Mouse (Mus musculus) midbrain, embryonic 10.5 days (tissue): ENCODE results near the gene Selenbp1. TPM values are rescaled to one million over a fixed set of nuclear protein-coding genes. Genes with fewer than 3 reads are reported as not detected.
A peak's percentile ranks its signal among the peaks of the same experiment; 100 is the strongest.
"Not testable (repeated sequence)": the region's sequence is repeated elsewhere in the genome, so short reads cannot be mapped to it uniquely, and the experiment has no call there.

ENCODE experiments used
- DNase-seq: peaks from one replicate; pipeline ENCODE4 v3.0.0-alpha.2; 2017; ENCODE audit warnings: low spot score
- H3K27ac ChIP-seq: fragments of 300-500 bp; sonication (generic); replicated peaks from 2 replicates; pipeline ENCODE4 v1.5.1; 2016; ENCODE audit warnings: mild to moderate bottlenecking
- H3K27me3 ChIP-seq: fragments of 300-500 bp; sonication (generic); 2 replicates; pipeline ENCODE4 v1.6.1; 2016; ENCODE audit warnings: low read depth, mild to moderate bottlenecking; ENCODE audit not compliant: poor library complexity, severe bottlenecking
- H3K36me3 ChIP-seq: fragments of 300-500 bp; sonication (generic); 2 replicates; pipeline ENCODE4 v1.6.1; 2016; ENCODE audit warnings: mild to moderate bottlenecking, moderate library complexity
- H3K4me1 ChIP-seq: fragments of 300-500 bp; sonication (generic); 2 replicates; pipeline ENCODE4 v1.6.1; 2016
- H3K4me3 ChIP-seq: fragments of 300-500 bp; sonication (generic); 2 replicates; pipeline ENCODE4 v1.5.1; 2016; ENCODE audit warnings: mild to moderate bottlenecking, moderate library complexity
- H3K9me3 ChIP-seq: fragments of 300-500 bp; sonication (generic); replicated peaks from 2 replicates; pipeline ENCODE4 v1.6.1; 2016; ENCODE audit warnings: mild to moderate bottlenecking
- WGBS: fragments of 180-500 bp; shearing (Covaris S2); methylation state at CpG from one replicate; pipeline ENCODE4 v1.1.7; 2016; 5-methylcytosine and 5-hydroxymethylcytosine counted together
- polyA plus RNA-seq: library from polyadenylated mRNA; unstranded; fragments of >200 nt; fragmentation: Nextera tagmentation; extraction: Ambion mirVana; gene quantifications from 2 replicates; pipeline ENCODE4 v1.2.1, GENCODE M21; 2016

The Selenbp1 gene
- polyA plus RNA-seq, 1 experiment from 2014 or later = 4.2 TPM

DNA sequence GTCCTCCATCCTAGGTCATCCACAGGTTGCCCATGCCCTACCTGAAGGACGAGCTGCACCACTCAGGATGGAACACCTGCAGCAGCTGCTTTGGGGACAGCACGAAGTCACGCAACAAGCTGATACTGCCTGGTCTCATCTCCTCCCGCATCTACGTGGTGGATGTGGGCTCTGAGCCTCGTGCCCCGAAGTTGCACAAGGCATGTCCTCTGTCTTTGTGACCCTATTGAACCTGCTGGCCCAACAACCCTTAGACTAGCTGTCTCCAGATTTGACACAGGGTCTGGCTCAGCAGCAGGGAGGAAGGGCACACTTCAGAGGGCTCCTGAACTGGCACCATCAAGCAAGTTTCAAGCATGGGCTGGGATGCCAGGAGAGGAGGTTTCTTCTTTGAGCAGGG, 4.3 kb downstream of the Selenbp1 start:
- DNase-seq, H3K27ac ChIP-seq, H3K9me3 ChIP-seq, H3K27me3 ChIP-seq, H3K4me3 ChIP-seq, H3K36me3 ChIP-seq: not testable (repeated sequence)
- peaks cover 12% of the 10 kb centered on the region for H3K4me1 ChIP-seq
- WGBS = 88% methylated on average over 7 of the region's 7 CpGs

DNA sequence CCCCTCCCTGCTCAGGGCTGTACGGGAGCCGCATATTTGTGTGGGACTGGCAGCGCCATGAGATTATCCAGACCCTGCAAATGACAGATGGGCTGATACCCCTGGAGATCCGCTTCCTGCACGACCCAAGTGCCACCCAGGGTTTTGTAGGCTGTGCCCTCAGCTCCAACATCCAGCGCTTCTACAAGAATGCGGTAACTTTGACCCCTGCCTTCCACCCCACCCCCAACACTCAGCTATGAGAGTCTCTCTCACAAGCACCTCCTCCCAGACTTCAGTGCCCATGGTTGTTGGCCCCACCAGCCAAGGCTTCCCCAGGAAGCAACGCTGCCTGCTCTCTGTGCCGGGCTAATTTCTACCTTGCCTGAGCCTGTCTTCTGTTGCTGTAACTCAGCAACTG, 7.2 kb downstream of the Selenbp1 start:
- 82% methylated on average over 9 of the region's 9 CpGs for WGBS
- H3K4me3 ChIP-seq, H3K9me3 ChIP-seq, DNase-seq, H3K36me3 ChIP-seq, H3K27me3 ChIP-seq, H3K27ac ChIP-seq, H3K4me1 ChIP-seq: not testable (repeated sequence)

DNA sequence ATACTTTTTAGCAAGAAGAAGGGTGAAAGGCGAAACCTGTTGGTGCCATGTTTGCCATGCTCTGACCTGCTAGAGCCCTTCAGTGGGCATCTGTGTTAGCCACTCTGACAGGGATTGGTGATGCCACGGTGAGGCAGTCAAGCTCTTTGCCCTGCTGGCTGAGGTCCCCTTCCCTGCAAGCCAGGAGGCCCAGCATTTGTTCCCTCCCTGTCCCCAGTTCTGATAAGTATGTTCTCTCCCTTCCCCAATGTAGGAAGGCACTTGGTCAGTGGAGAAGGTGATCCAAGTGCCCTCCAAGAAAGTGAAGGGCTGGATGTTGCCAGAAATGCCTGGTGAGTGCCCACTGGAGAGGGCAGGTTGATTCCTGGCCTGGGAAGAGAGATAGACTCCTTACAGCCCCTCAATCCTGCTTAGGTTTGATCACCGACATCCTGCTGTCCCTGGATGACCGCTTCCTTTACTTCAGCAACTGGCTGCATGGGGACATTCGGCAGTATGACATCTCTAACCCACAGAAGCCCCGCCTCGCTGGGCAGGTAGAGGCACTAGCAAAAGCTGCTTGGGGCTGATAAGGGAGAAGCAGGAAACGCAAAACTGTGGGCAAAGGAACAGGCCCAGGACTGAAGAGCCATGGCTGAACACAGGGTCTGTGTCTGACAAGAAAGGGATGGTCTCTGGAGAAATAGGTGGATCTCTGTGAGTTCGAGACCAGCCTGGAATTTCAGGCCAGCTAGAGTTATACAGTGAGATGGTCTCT, 9.5 kb downstream of the Selenbp1 start:
- WGBS = 81% methylated on average over 9 of the region's 9 CpGs
- DNase-seq, H3K4me1 ChIP-seq, H3K27me3 ChIP-seq, H3K36me3 ChIP-seq, H3K27ac ChIP-seq, H3K4me3 ChIP-seq, H3K9me3 ChIP-seq: not testable (repeated sequence)

DNA sequence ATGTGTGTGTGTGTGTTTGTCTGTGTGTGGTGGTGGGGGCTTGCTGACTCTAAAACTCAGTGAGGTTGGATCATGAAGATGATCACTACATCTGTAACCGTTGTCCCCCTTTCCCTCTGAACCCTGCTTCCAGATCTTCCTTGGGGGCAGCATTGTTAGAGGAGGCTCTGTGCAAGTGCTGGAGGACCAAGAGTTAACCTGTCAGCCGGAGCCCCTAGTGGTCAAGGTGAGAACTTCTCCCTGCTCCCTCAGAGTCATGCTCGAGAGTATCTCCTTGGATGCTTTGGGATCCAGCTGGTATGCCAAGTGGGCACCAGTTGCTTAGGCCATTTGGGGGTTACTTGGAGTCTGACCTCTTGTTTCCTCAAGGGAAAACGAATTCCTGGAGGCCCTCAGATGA, 10.8 kb downstream of the Selenbp1 start:
- not testable (repeated sequence) for H3K9me3 ChIP-seq, DNase-seq, H3K36me3 ChIP-seq, H3K4me1 ChIP-seq, H3K27ac ChIP-seq, H3K27me3 ChIP-seq, H3K4me3 ChIP-seq
- 23% methylated on average over 4 of the region's 4 CpGs for WGBS

DNA sequence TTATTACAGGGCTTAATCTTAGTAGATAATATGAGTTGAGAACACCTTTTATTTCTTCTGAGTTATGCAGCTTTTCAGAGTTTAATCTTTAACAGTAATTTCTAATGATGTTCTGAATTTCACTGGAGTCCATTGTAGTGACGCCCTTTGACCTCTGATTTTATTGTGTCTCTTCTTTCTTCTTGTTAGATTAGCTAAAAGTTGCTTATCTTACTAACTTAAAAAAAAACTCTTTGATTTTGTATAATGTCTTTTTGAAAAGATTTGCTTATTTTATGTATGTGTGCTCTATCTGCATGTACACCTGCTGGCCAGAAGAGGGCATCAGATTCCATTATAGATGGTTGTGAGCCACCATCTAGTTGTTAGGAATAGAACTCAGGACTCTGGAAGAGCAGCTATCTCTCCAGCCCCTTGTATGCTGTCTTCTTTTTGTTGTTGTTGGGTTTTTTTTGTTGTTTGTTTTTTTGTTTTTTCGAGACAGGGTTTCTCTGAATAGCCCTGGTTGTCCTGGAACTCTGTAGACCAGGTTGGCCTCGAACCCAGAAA, 15.3 kb downstream of the Selenbp1 start:
- H3K4me1 ChIP-seq = peaks cover 6% of the 10 kb centered on the region
- no peak for DNase-seq
- 0 out of 2 replicates have a peak, but pooled peaks cover 7% of the 10 kb centered on the region for H3K27me3 ChIP-seq
- WGBS = 75% methylated on average over 3 of the region's 3 CpGs
- H3K9me3 ChIP-seq = no peaks in the 10 kb centered on the region
- no peaks in the 10 kb centered on the region for H3K36me3 ChIP-seq
- H3K4me3 ChIP-seq = no peak overlapping the region
- no peak overlapping the region for H3K27ac ChIP-seq

DNA sequence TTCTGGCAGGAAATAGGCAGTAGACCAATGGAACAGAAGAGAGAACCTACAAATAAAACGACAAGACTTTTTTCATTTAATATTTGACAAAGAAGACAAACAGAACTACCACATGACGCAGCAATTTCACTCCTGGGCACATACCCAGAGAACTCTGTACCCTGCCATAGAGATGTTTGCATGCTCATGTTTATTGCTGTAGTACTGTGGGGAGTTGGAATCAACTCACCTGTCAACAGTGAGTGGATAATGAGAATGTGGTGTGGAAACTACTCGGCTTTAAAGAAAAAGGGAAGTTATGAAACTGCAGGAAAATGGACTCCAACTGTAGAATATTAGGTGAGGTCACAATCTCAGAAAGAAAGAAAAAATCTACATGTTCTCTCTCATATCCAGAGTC, 16.8 kb downstream of the Selenbp1 start:
- Histone ChIP-seq H3K36me3 (no peaks in the 10 kb centered on the region), H3K27me3 (0 out of 2 replicates have a peak, but pooled peaks cover 7% of the 10 kb centered on the region), H3K4me1 (peaks cover 12% of the 10 kb centered on the region), H3K4me3 (no peak overlapping the region), H3K9me3 (no peaks in the 10 kb centered on the region), H3K27ac (no peak overlapping the region)
- DNase-seq = no peak
- WGBS = 90% methylated on average over 3 of the region's 3 CpGs

DNA sequence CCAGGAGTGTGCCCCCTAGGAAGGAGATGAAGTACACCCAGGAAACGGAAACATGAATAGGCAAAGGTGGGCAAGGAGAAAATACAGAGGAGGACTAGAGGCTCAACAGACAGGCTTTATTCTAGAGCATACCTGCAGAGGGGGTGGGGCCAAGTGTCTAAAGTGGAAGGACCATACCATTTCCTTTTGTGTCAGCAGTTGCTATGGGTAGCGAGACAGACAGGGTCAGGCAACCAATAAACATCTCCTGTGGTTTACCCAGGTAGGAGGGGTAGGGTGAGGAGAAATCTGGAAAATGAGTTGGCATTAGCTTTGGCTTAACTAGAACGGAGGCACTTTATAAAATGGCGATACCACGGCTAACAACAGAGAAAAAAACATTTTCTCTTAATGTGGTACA, 19.9 kb downstream of the Selenbp1 start:
- WGBS = 71% methylated on average over 5 of the region's 5 CpGs
- Histone ChIP-seq H3K27ac (no peak overlapping the region), H3K4me3 (peak overlapping the region; percentile 83), H3K27me3 (0 out of 2 replicates have a peak, but pooled peaks cover 7% of the 10 kb centered on the region), H3K4me1 (peaks cover 21% of the 10 kb centered on the region), H3K9me3 (no peaks in the 10 kb centered on the region), H3K36me3 (peaks cover 27% of the 10 kb centered on the region)
- DNase-seq = no peak

DNA sequence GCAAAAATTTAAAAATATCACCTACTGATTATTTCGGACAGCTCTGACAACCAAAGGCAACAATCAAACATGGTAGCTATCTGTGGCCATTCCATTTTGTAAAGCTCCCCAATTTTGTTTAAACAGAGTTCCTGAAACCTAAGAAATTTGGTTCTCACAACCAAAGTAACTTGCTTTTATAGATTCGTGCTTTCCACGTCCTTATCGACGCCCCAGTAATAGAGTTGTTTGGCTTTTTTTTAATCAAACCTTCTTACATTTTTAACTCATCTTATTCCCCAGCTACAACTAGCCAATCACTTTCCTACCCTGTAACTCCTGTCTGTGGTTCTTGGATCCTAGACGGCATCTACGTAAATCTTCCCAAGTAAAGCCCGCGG, 20.5 kb downstream of the Selenbp1 start:
- no peaks in the 10 kb centered on the region for H3K9me3 ChIP-seq
- 21% methylated on average over 9 of the region's 9 CpGs for WGBS
- H3K27ac ChIP-seq = peak overlapping the region; percentile 98
- H3K27me3 ChIP-seq = 0 out of 2 replicates have a peak, but pooled peaks cover 7% of the 10 kb centered on the region
- peaks cover 21% of the 10 kb centered on the region for H3K4me1 ChIP-seq
- H3K36me3 ChIP-seq = peaks cover 32% of the 10 kb centered on the region
- DNase-seq = no peak
- H3K4me3 ChIP-seq = peak overlapping the region; percentile 83

DNA sequence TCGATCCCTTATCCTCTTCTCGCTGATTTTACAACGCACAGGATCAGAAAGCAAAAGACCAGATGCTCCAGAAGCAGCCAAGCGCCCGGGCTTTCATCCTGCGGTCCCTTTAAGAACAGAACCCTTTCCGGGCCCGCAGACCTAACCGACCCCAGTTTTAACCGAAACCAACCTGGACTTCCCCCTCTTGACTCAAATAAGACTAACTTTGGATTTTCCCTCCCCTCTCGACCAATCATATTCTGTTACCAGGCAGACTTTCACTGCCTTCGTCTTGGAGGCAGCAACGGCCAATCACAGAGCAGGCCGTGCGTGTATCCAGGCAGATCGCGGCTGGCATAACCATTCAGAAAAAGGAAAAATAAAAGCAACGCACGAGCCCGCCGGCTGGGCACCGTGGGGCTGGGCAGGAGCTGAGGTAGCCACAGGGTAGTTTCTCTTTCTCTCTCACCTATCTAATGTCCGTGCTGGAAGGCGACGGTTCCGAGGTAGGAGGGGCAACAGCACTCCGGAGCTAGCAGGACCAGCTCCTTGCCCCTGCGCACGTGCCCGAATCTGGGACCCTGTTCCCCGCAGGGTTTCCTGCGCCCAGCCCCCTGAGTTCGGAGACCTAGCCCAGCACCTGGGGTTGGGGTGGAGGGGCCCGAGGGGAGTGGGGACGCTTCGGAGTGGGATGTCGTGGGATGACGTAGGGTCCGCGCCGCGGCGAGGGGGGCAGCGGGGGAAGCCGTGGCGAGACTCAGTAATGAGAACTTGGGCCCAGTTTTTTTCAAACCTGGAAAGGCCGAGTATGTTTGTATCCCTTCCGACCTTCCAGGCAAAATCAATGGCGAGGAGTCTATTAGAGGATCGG, 21.1 kb downstream of the Selenbp1 start, which contains the start of gene Rfx5:
Gene Rfx5, plus strand, starts transcription at position 312 of the 853 bp plus-strand sequence.
- H3K27ac ChIP-seq = peak within 1 kb of the TSS; percentile 98
- WGBS = under 1% methylated on average over 50 of the region's 50 CpGs
- peaks cover 21% of the 10 kb centered on the region for H3K4me1 ChIP-seq
- 0 out of 2 replicates have a peak, but pooled peaks cover 7% of the 10 kb centered on the region for H3K27me3 ChIP-seq
- no peaks in the 10 kb centered on the region for H3K9me3 ChIP-seq
- DNase-seq = peak; percentile 89
- H3K4me3 ChIP-seq = peak within 1 kb of the TSS; percentile 83
- H3K36me3 ChIP-seq = peaks cover 39% of the 10 kb centered on the region

DNA sequence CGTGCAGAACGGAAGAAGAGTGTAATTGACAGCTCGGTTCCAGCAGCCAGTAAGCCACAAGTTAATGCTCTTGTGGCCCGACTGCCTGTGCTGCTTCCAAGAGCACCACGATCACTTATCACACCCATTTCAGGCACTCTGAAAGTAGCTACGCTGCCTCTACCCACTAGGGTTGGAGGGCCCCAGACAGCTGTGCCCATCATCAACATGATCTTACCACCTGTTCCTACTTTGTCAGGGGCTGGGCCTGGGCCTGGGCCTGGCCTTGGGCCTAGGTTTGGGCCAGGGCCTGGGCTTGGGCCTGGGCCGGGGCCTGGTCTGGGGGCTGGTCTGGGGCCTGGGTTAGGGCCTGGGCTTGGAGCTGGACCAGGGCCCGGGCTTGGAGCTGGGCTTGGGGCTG, 25.4 kb downstream of the Selenbp1 start:
- Histone ChIP-seq H3K4me1 (peaks cover 17% of the 10 kb centered on the region), H3K4me3 (no peak overlapping the region), H3K36me3 (peaks cover 41% of the 10 kb centered on the region), H3K9me3 (no peaks in the 10 kb centered on the region), H3K27me3 (no peaks in the 10 kb centered on the region), H3K27ac (no peak overlapping the region)
- DNase-seq = no peak
- 94% methylated on average over 8 of the region's 8 CpGs for WGBS

DNA sequence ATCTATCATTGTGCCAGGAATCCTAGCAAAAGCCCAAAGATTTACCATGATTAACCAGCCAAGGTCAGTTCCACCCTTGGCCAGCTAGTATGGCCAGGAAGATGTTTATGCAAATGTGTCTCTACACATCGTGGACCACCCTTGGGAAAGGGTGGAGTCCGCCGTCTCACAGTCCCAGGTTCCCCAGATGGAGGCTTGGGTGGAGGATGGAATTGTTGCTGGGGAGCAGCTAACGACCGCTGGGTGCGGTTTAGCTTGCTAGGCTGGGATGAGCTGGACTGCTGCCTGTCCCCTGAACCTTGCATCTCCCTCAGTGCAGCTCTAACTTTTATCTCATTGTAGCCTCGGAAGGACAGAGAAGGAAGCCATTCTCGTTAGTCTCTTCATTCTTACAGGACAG, 27.0 kb downstream of the Selenbp1 start:
- 61% methylated on average over 8 of the region's 8 CpGs for WGBS
- peaks cover 41% of the 10 kb centered on the region for H3K36me3 ChIP-seq
- no peaks in the 10 kb centered on the region for H3K9me3 ChIP-seq
- H3K4me3 ChIP-seq = no peak overlapping the region
- H3K27ac ChIP-seq = no peak overlapping the region
- DNase-seq = no peak
- no peaks in the 10 kb centered on the region for H3K27me3 ChIP-seq
- peaks cover 9% of the 10 kb centered on the region for H3K4me1 ChIP-seq

DNA sequence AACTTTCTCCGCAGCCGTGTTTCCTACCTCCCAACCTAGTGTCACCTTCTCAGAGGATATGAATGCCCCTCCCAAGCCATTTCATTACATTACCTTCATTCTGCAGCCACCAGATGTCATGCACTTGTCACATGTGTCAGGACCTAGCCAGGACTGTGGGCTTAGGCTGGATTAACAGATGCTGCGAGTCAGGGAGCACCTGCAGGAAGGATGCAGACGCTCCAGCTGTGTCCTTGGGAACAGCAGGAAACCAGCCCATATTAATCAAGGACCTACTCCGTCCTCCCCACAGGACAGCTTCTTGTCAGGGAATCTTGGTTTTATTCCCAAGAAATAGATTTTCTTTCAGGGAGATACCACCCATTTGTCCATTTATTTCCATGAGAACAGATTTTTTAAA, 27.5 kb downstream of the Selenbp1 start:
- Histone ChIP-seq H3K4me3 (no peak overlapping the region), H3K9me3 (no peaks in the 10 kb centered on the region), H3K27ac (no peak overlapping the region), H3K27me3 (no peaks in the 10 kb centered on the region), H3K36me3 (peaks cover 39% of the 10 kb centered on the region), H3K4me1 (peaks cover 4% of the 10 kb centered on the region)
- WGBS = 59% methylated on average over 5 of the region's 5 CpGs
- no peak for DNase-seq

DNA sequence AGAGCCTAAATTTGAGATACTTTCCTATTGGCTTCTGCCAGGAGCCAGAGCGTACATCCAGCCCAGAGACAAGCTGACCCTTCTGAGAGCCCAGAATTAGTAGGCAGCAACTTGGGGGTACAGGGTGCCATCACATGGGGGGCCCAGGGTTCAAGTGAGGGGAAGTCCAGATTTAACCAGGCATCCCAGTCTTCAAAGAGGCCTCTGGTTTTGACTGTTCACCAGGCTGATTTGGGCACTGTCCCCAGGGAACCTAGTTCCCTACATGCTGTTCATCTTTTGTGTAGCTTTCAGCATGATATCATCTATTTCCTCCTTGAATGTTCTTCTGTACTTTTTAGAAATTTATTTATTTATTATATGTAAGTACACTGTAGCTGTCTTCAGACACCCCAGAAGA, 32.1 kb downstream of the Selenbp1 start:
- Histone ChIP-seq H3K36me3 (no peaks in the 10 kb centered on the region), H3K4me3 (no peak overlapping the region), H3K27me3 (no peaks in the 10 kb centered on the region), H3K27ac (no peak overlapping the region), H3K9me3 (no peaks in the 10 kb centered on the region), H3K4me1 (no peaks in the 10 kb centered on the region)
- no peak for DNase-seq
- 89% methylated on average over 1 of the region's 1 CpGs for WGBS
